In the genomic region with DNA sequence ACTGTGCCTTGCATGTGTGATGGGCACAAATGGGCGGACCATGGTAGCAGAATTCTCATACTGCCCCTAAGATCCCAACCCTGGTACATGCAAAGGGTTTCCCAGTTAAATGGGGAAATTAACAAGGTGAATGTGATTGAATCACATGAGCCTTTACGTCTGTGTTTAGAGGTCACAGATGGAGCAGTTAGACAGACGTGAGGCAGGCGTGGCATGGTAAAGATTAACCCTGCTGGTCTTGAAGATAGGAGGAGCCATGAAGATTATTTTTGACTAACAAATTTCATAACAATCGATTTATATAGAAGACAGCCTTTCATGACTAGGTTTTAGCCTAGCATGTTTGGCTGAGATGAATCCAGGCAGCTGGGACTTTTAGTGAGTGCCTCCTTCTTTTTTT, we compare ENCODE assay signal across 33 mouse cellular contexts. TPM values are rescaled to one million over a fixed set of nuclear protein-coding genes. Genes with fewer than 3 reads are reported as not detected.
A peak's percentile ranks its signal among the peaks of the same experiment; 100 is the strongest.
DNase-seq lines count a peak whose midpoint lies in the region; ATAC-seq lines count a peak whose summit lies in the region.
"Had no signal": no experiment of that assay in that cellular context is flagged by ENCODE, and none has a peak within 500 bp of the region (broad histone marks: within the 10 kb centered on the region; RNA-seq: fewer than 3 reads in every experiment).

No protein-coding gene starts in this region.

- H3K4me2 ChIP-seq in kidney, embryonic 14.5 days (replicated peaks; ENCODE audit: low read depth, low read length): no peak overlapping the region
- H3K4me2 ChIP-seq: embryonic facial prominence, embryonic 12.5 days; embryonic facial prominence, embryonic 15.5 days; heart, embryonic 11.5 days; hindbrain, embryonic 12.5 days had no signal

- H3K36me3 ChIP-seq in kidney, embryonic 14.5 days (ENCODE audit: control insufficient read depth, insufficient read depth, low read length): no peaks in the 10 kb centered on the region
- H3K36me3 ChIP-seq: embryonic facial prominence, embryonic 12.5 days; embryonic facial prominence, embryonic 15.5 days; hindbrain, embryonic 12.5 days had no signal

- no peak overlapping the region for H3K4me3 ChIP-seq in kidney, embryonic 14.5 days (ENCODE audit: low read length)
- H3K4me3 ChIP-seq: embryonic facial prominence, embryonic 12.5 days; embryonic facial prominence, embryonic 15.5 days; gastrocnemius, adult 2 months; hindbrain, embryonic 12.5 days had no signal

- no peaks in the 10 kb centered on the region for H3K9me3 ChIP-seq in kidney, embryonic 14.5 days (ENCODE audit: control insufficient read depth, low read length)
- H3K9me3 ChIP-seq: embryonic facial prominence, embryonic 12.5 days; embryonic facial prominence, embryonic 15.5 days; hindbrain, embryonic 12.5 days had no signal

- 73% methylated on average over 5 of the region's 5 CpGs for WGBS in kidney, embryonic 14.5 days

- H3K27ac ChIP-seq in kidney, embryonic 14.5 days (ENCODE audit: low read depth, low read length): no peak overlapping the region
- H3K27ac ChIP-seq: embryonic facial prominence, embryonic 12.5 days; embryonic facial prominence, embryonic 15.5 days; gastrocnemius, adult 2 months; hindbrain, embryonic 12.5 days had no signal

- H3K27me3 ChIP-seq in kidney, embryonic 14.5 days (ENCODE audit: control insufficient read depth, insufficient read depth, low read length): no peaks in the 10 kb centered on the region
- H3K27me3 ChIP-seq: embryonic facial prominence, embryonic 12.5 days; embryonic facial prominence, embryonic 15.5 days; hindbrain, embryonic 12.5 days had no signal

- H3K4me1 ChIP-seq in kidney, embryonic 14.5 days (ENCODE audit: control insufficient read depth, insufficient read depth, low read length): no peaks in the 10 kb centered on the region
- H3K4me1 ChIP-seq: embryonic facial prominence, embryonic 12.5 days; embryonic facial prominence, embryonic 15.5 days; hindbrain, embryonic 12.5 days had no signal

- peak; percentile 41 to 57 for DNase-seq in kidney, adult 8-10 months
- DNase-seq in kidney, postnatal 14 days: no peak
- DNase-seq in kidney, postnatal 36 days: peak; percentile 59 to 63
- DNase-seq in thymus, adult 18-20 months: no peak
- DNase-seq: adrenal gland, adult 2 months; adrenal gland, postnatal 14 days; cerebellum, adult 11 months; cerebellum, adult 2 months; cerebellum, adult 9-11 months; cerebellum, postnatal 25 days; forebrain, postnatal 0 days; gastrocnemius, adult 2 months; gastrocnemius, postnatal 14 days; heart, adult 11 months had no signal

- no peak overlapping the region for H3K9ac ChIP-seq in kidney, embryonic 14.5 days (ENCODE audit: low read depth, low read length)
- H3K9ac ChIP-seq: embryonic facial prominence, embryonic 12.5 days; embryonic facial prominence, embryonic 15.5 days; forebrain, postnatal 0 days; hindbrain, embryonic 12.5 days had no signal

- ATAC-seq in kidney, embryonic 14.5 days (ENCODE audit: low FRiP score, low TSS enrichment): no peak
- 0 out of 2 replicates have a peak, but pooled peaks have one; percentile 55 for ATAC-seq in megakaryocyte-erythroid progenitor cell, adult 5-6 weeks (replicated peaks; ENCODE audit: low FRiP score, low TSS enrichment, poor library complexity, severe bottlenecking)
- ATAC-seq: CD4-positive, CD25-positive, alpha-beta regulatory T cell, adult 4 months; forebrain, embryonic 14.5 days; forebrain, postnatal 0 days had no signal

RNA-seq across cellular contexts. Expression of a gene that starts 5.6 kb away (rescaled TPM):
- 0.47 and 1.6 TPM in 2 replicates for polyA plus RNA-seq in kidney, embryonic 14.5 days (2014; fragmentation: Nextera tagmentation; extraction: Ambion mirVana)
- not detected in 2 replicates for total RNA-seq in megakaryocyte-erythroid progenitor cell, adult 5-6 weeks (2014; fragmentation: Nextera tagmentation)
- not detected in 2 replicates for total RNA-seq in megakaryocyte-erythroid progenitor cell, adult 5-6 weeks (2017)
- total RNA-seq: common myeloid progenitor, adult 5-6 weeks; forebrain, postnatal 0 days; gastrocnemius, adult 2 months; gastrocnemius, postnatal 14 days; gastrocnemius, postnatal 4 days; heart, adult 8-10 months; heart, postnatal 25 days; hematopoietic stem cell, adult 5-6 weeks; MEL had no signal
- polyA plus RNA-seq: adrenal gland, adult 2 months; C2C12; cerebellum, adult 2 months; embryonic facial prominence, embryonic 12.5 days; embryonic facial prominence, embryonic 15.5 days; forebrain, embryonic 11.5 days; forebrain, embryonic 14.5 days; forebrain, postnatal 0 days; frontal cortex, adult 2 months; heart, embryonic 11.5 days; heart, embryonic 14.5 days; heart, postnatal 0 days; hindbrain, embryonic 12.5 days had no signal

RNA-seq across cellular contexts. Expression of a gene that starts 33.9 kb away (rescaled TPM):
- polyA plus RNA-seq in kidney, embryonic 14.5 days (2014; fragmentation: Nextera tagmentation; extraction: Ambion mirVana): 0.53 and 1.1 TPM in 2 replicates
- total RNA-seq in megakaryocyte-erythroid progenitor cell, adult 5-6 weeks (2014; fragmentation: Nextera tagmentation): not detected in 2 replicates
- not detected in 2 replicates for total RNA-seq in megakaryocyte-erythroid progenitor cell, adult 5-6 weeks (2017)
- total RNA-seq: common myeloid progenitor, adult 5-6 weeks; gastrocnemius, adult 2 months; gastrocnemius, postnatal 14 days; heart, adult 8-10 months; heart, postnatal 25 days; hematopoietic stem cell, adult 5-6 weeks; MEL had no signal
- polyA plus RNA-seq: adrenal gland, adult 2 months; C2C12; CD4-positive, CD25-positive, alpha-beta regulatory T cell, adult 4 months; embryonic facial prominence, embryonic 12.5 days; embryonic facial prominence, embryonic 15.5 days; forebrain, embryonic 11.5 days; forebrain, embryonic 14.5 days; forebrain, postnatal 0 days; frontal cortex, adult 2 months; heart, embryonic 11.5 days; heart, embryonic 14.5 days; heart, postnatal 0 days; hindbrain, embryonic 12.5 days had no signal

RNA-seq across cellular contexts. Expression of a gene that starts 41.7 kb away (rescaled TPM):
- polyA plus RNA-seq in kidney, embryonic 14.5 days (2014; fragmentation: Nextera tagmentation; extraction: Ambion mirVana): 2.0 and 2.5 TPM in 2 replicates
- total RNA-seq in megakaryocyte-erythroid progenitor cell, adult 5-6 weeks (2014; fragmentation: Nextera tagmentation): 1.2 TPM in 2 replicates
- total RNA-seq in megakaryocyte-erythroid progenitor cell, adult 5-6 weeks (2017): 1.0 and 1.3 TPM in 2 replicates
- total RNA-seq: forebrain, postnatal 0 days; gastrocnemius, adult 2 months; gastrocnemius, postnatal 14 days; gastrocnemius, postnatal 4 days; heart, adult 8-10 months; heart, postnatal 25 days; hematopoietic stem cell, adult 5-6 weeks; MEL had no signal
- polyA plus RNA-seq: C2C12; CD4-positive, CD25-positive, alpha-beta regulatory T cell, adult 4 months; cerebellum, adult 2 months; embryonic facial prominence, embryonic 12.5 days; embryonic facial prominence, embryonic 15.5 days; forebrain, embryonic 11.5 days; forebrain, embryonic 14.5 days; forebrain, postnatal 0 days; frontal cortex, adult 2 months; heart, embryonic 11.5 days; heart, embryonic 14.5 days; heart, postnatal 0 days had no signal

Comparison
In these comparisons a context has a peak if more than half of its experiments do, and no peak if none do; other contexts are left out.
1. DNase-seq: peak in kidney, adult 8-10 months (2 of 2) and kidney, postnatal 36 days (2 of 2); none in kidney, postnatal 14 days (single experiment) and thymus, adult 18-20 months (0 of 2).